Mouse (Mus musculus) MEL (cell line): Measurements from ENCODE around the gene Zmiz1. TPM values are rescaled to one million over a fixed set of nuclear protein-coding genes. Genes with fewer than 3 reads are reported as not detected.

Experiments used
- DNase-seq: peaks from one replicate; pipeline ENCODE4 v3.0.0; 2011; ENCODE audit warnings: low read depth, low spot score
- H3K27ac ChIP-seq: 2 replicates; pipeline ENCODE4 v1.5.1; 2012; ENCODE audit warnings: low read depth, mild to moderate bottlenecking, control low read depth, low read length, moderate library complexity; ENCODE audit not compliant: control insufficient read depth
- H3K27me3 ChIP-seq, 2 experiments: fragments of 150-350 bp in 1 of 2; sonication (generic) in 1 of 2; 2 replicates each; pipeline ENCODE4 v1.6.1; 2012; ENCODE audit warnings: low read length in 2 of 2, mild to moderate bottlenecking in 2 of 2, improper control_type of control experiment in 1 of 2, moderate library complexity in 1 of 2; ENCODE audit not compliant: insufficient read depth in 2 of 2, control insufficient read depth in 1 of 2
- H3K36me3 ChIP-seq, 2 experiments: 2 replicates each; pipeline ENCODE4 v1.6.1; 2012 to 2014; ENCODE audit warnings: low read length in 2 of 2, improper control_type of control experiment in 1 of 2, inconsistent platforms in 1 of 2, mild to moderate bottlenecking in 1 of 2; ENCODE audit not compliant: insufficient read depth in 2 of 2, control insufficient read depth in 1 of 2
- H3K4me1 ChIP-seq, 2 experiments: fragments of 150-350 bp in 1 of 2; sonication (generic) in 1 of 2; 2 replicates each; pipeline ENCODE4 v1.6.1; 2012; ENCODE audit warnings: low read length in 2 of 2, improper control_type of control experiment in 1 of 2, mild to moderate bottlenecking in 1 of 2; ENCODE audit not compliant: insufficient read depth in 2 of 2, control insufficient read depth in 1 of 2
- H3K4me3 ChIP-seq, 2 experiments: fragments of 150-350 bp in 1 of 2; sonication (generic) in 1 of 2; 2 replicates each; pipeline ENCODE4 v1.5.1; 2012; ENCODE audit warnings: low read depth in 2 of 2, low read length in 2 of 2, mild to moderate bottlenecking in 2 of 2, moderate library complexity in 2 of 2, control low read depth in 1 of 2, improper control_type of control experiment in 1 of 2; ENCODE audit not compliant: control insufficient read depth in 1 of 2, insufficient read depth in 1 of 2
- H3K79me2 ChIP-seq: 2 replicates; pipeline ENCODE4 v1.6.1; 2012; ENCODE audit warnings: mild to moderate bottlenecking, low read length, moderate library complexity; ENCODE audit not compliant: control insufficient read depth, poor library complexity, insufficient read depth
- H3K9ac ChIP-seq: 2 replicates; pipeline ENCODE4 v1.6.1; 2012; ENCODE audit warnings: low read depth, mild to moderate bottlenecking, control low read depth, low read length, moderate library complexity; ENCODE audit not compliant: control insufficient read depth, poor library complexity, severe bottlenecking
- H3K9me3 ChIP-seq: fragments of 150-350 bp; sonication (generic); replicated peaks from 2 replicates; pipeline ENCODE4 v1.6.1; 2012; ENCODE audit warnings: mild to moderate bottlenecking, low read length, improper control_type of control experiment, moderate library complexity; ENCODE audit not compliant: insufficient read depth
- CHD1 ChIP-seq: IDR thresholded peaks from 2 replicates; pipeline ENCODE4 v1.6.1; 2012; ENCODE audit warnings: low read depth, mild to moderate bottlenecking, inconsistent platforms, low read length, improper control_type of control experiment
- CTCF ChIP-seq, 3 experiments: IDR thresholded peaks in 2 of 3; conservative IDR thresholded peaks in 1 of 3; 2 replicates each; pipeline ENCODE4 v1.5.1; 2011 to 2012; ENCODE audit warnings: low read length in 3 of 3, low read depth in 2 of 3, mild to moderate bottlenecking in 2 of 3, improper control_type of control experiment in 1 of 3, inconsistent platforms in 1 of 3, mixed read lengths in 1 of 3, moderate library complexity in 1 of 3; ENCODE audit not compliant: control insufficient read depth in 1 of 3, insufficient read depth in 1 of 3, poor library complexity in 1 of 3, severe bottlenecking in 1 of 3
- GABPA ChIP-seq: IDR thresholded peaks from 2 replicates; pipeline ENCODE4 v1.6.1; 2012; ENCODE audit warnings: low read depth, mild to moderate bottlenecking, inconsistent platforms, low read length, improper control_type of control experiment, moderate library complexity
- GATA1 ChIP-seq: IDR thresholded peaks from 2 replicates; pipeline ENCODE4 v1.6.1; 2011; ENCODE audit warnings: low read depth, low read length, improper control_type of control experiment
- KAT2A ChIP-seq: conservative IDR thresholded peaks from 2 replicates; pipeline ENCODE4 v1.6.1; 2012; ENCODE audit warnings: low read depth, low read length, improper control_type of control experiment, inconsistent platforms
- MXI1 ChIP-seq: IDR thresholded peaks from 2 replicates; pipeline ENCODE4 v1.6.1; 2011; ENCODE audit warnings: mild to moderate bottlenecking, low read depth, low read length, improper control_type of control experiment
- MYB ChIP-seq: IDR thresholded peaks from 2 replicates; pipeline ENCODE4 v1.6.1; 2011; ENCODE audit warnings: mild to moderate bottlenecking, low read depth, low read length, improper control_type of control experiment
- MYC ChIP-seq: IDR thresholded peaks from 2 replicates; pipeline ENCODE4 v1.6.1; 2011; ENCODE audit warnings: low read depth, mild to moderate bottlenecking, low read length, improper control_type of control experiment, moderate library complexity
- NRF1 ChIP-seq: IDR thresholded peaks from 2 replicates; pipeline ENCODE4 v1.6.1; 2014; ENCODE audit warnings: low read depth, mild to moderate bottlenecking, inconsistent platforms, low read length, improper control_type of control experiment, moderate library complexity; ENCODE audit not compliant: poor library complexity, insufficient read depth, severe bottlenecking
- POLR2AphosphoS2 ChIP-seq: IDR thresholded peaks from 2 replicates; pipeline ENCODE4 v1.6.1; 2011; ENCODE audit warnings: low read length, improper control_type of control experiment
- RAD21 ChIP-seq: IDR thresholded peaks from 2 replicates; pipeline ENCODE4 v1.6.1; 2011; ENCODE audit warnings: mild to moderate bottlenecking, low read depth, low read length, improper control_type of control experiment
- TCF12 ChIP-seq: IDR thresholded peaks from 2 replicates; pipeline ENCODE4 v1.6.1; 2014; ENCODE audit warnings: low read depth, mild to moderate bottlenecking, inconsistent platforms, low read length, improper control_type of control experiment, moderate library complexity
- USF1 ChIP-seq: IDR thresholded peaks from 2 replicates; pipeline ENCODE4 v1.6.1; 2014; ENCODE audit warnings: low read depth, mild to moderate bottlenecking, inconsistent platforms, low read length, improper control_type of control experiment, moderate library complexity
- ZKSCAN1 ChIP-seq: IDR thresholded peaks from 2 replicates; pipeline ENCODE4 v1.6.1; 2012; ENCODE audit warnings: low read depth, mild to moderate bottlenecking, inconsistent platforms, low read length, improper control_type of control experiment, moderate library complexity
- polyA plus RNA-seq, 2 experiments: library from polyadenylated mRNA; stranded (reverse) in 1 of 2; unstranded in 1 of 2; fragments of >175 nt in 1 of 2; fragments of >200 nt in 1 of 2; gene quantifications; 2 replicates each; pipeline versions ENCODE4 v1.2.1 to v1.2.4; 2012; ENCODE audit warnings: low replicate concordance in 2 of 2, low read depth in 1 of 2; ENCODE audit not compliant: insufficient read length in 2 of 2, insufficient read depth in 1 of 2, missing spikeins in 1 of 2
- total RNA-seq: library from RNA; depleted of rRNA; stranded (reverse); fragments of 300-350 nt; gene quantifications from 2 replicates; pipeline ENCODE4 v1.2.3, GENCODE M21; 2012

The Zmiz1 gene
- total and polyA plus RNA-seq, 3 experiments = 2.7 to 19.9 TPM; not detected in 1

DNA sequence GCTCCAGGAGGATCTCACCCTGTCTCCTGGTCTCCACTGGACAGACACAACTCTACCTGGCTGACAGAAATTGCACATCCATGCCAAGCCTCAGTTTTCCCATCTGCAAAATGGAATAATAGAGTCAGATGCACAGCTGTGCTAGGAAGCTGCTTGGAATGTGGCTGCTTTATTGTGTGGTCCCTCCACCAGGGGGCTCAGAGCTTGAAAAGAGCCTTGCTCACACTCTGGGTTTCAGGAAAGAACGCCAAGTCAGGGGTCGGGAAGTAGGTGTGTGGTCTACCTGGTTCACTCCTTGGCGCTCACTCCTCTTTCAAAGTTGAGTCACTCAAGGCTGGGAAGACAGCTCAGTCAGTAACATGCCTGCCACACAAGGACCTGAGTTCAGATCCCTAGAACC is 101.9 kb downstream of the Zmiz1 start:
- H3K4me1 ChIP-seq = no peaks in the 10 kb centered on the region
- no peak for DNase-seq
- no peak overlapping the region for H3K9ac ChIP-seq
- H3K36me3 ChIP-seq = no peaks in the 10 kb centered on the region
- H3K79me2 ChIP-seq = no peaks in the 10 kb centered on the region
- no peak overlapping the region for H3K27ac ChIP-seq
- H3K9me3 ChIP-seq = no peaks in the 10 kb centered on the region
- H3K27me3 ChIP-seq = no peaks in the 10 kb centered on the region
- no peak overlapping the region for H3K4me3 ChIP-seq
- TF ChIP-seq ZKSCAN1 (no peak), CTCF (IDR thresholded peaks at IDR 0.05 in 2 of 3, conservative IDR thresholded peaks at IDR 0.05 in 1 of 3; ENCODE audit: control insufficient read depth in 1 of 3, insufficient read depth in 1 of 3, low read depth in 2 of 3, low read length in 3 of 3, poor library complexity in 1 of 3, severe bottlenecking in 1 of 3) (peak in 1 of 3 experiments; percentile 10; a peak in 2 of 6 replicates), MXI1 (no peak)

DNA sequence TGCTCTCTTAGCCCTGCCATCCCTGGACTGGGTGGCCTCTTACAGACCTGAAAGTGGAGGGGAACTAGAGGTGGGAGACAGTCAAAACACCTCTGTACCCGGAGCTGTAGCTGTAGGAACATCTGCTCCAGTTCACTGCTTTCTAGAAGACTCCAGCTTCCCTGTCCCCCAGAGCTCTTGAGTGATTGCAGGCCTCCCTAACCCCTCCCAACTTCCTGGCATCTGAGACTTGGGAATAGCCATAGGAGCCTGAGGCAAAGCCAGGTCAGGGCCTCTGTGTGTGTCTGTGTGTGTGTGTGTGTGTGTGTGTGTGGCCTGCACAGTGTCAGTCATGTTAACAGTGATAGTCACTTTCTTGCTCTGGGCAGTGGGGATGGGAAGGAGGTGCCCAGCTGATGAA is 102.7 kb downstream of the Zmiz1 start:
- Histone ChIP-seq H3K4me3 (no peak overlapping the region), H3K36me3 (no peaks in the 10 kb centered on the region), H3K9ac (no peak overlapping the region), H3K27me3 (no peaks in the 10 kb centered on the region), H3K4me1 (no peaks in the 10 kb centered on the region), H3K79me2 (no peaks in the 10 kb centered on the region), H3K9me3 (no peaks in the 10 kb centered on the region), H3K27ac (no peak overlapping the region)
- no peak for DNase-seq
- no peak for TF ChIP-seq TCF12
- no peak for TF ChIP-seq MXI1

DNA sequence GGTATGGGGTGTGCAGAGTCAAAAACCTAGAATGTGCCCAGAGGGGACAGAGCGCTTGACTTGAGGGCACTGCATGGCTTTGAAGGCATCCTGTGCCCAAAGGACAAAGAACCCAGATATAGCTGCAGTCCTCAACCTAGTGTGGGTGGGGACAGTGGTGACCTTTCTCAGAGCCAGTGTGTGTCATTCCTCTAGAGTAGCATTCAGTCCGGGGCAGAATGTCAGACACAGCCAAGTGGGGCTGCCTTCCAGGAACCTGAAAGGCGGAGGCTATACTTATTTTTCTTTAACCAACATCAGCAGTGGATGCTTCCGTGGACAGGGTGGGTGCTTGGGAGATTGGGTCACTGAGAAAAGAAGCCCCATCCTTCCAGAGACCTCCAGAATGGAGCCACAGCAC is 103.5 kb downstream of the Zmiz1 start:
- Histone ChIP-seq H3K4me1 (peaks cover 0 to under 1% of the 10 kb centered on the region in 2 experiments; a peak in 1 of 4 replicates), H3K4me3 (no peak overlapping the region), H3K36me3 (no peaks in the 10 kb centered on the region; a peak in 1 of 4 replicates), H3K9ac (no peak overlapping the region), H3K27ac (no peak overlapping the region), H3K27me3 (no peaks in the 10 kb centered on the region), H3K9me3 (no peaks in the 10 kb centered on the region), H3K79me2 (no peaks in the 10 kb centered on the region)
- TF ChIP-seq RAD21 (no peak), NRF1 (no peak), GABPA (no peak), KAT2A (no peak)
- DNase-seq = no peak

DNA sequence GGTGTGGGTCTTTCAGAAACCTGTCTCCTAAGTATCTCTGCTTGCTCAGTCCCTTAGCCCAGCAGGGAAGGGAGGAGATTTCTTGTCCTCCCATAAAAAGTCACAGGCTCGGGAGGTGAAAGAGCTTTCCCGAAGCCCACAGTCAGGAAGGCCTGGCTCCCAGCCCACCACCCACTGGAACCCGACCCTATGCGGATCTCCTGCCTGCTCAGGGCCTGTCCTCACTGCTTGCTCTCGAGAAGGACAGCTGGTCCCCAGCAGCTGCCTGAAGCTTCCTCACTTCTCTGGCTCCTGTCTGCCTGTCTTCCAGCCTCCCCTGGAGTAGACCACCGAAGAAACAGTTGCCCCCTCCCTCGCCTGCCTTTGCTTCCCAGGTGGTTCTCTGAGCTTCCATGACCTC is 103.9 kb downstream of the Zmiz1 start:
- Histone ChIP-seq H3K79me2 (no peaks in the 10 kb centered on the region), H3K4me3 (no peak overlapping the region), H3K4me1 (peaks cover 0 to 4% of the 10 kb centered on the region in 2 experiments; a peak in 1 of 4 replicates), H3K9me3 (no peaks in the 10 kb centered on the region), H3K9ac (no peak overlapping the region), H3K36me3 (peaks cover 0 to 3% of the 10 kb centered on the region in 2 experiments; a peak in 2 of 4 replicates), H3K27me3 (no peaks in the 10 kb centered on the region), H3K27ac (no peak overlapping the region)
- no peak for TF ChIP-seq MYB
- TF ChIP-seq MYC = no peak
- TF ChIP-seq MXI1 = no peak
- no peak for TF ChIP-seq GABPA
- no peak for TF ChIP-seq CTCF (IDR thresholded peaks at IDR 0.05 in 2 of 3, conservative IDR thresholded peaks at IDR 0.05 in 1 of 3; ENCODE audit: control insufficient read depth in 1 of 3, insufficient read depth in 1 of 3, low read depth in 2 of 3, low read length in 3 of 3, poor library complexity in 1 of 3, severe bottlenecking in 1 of 3)
- TF ChIP-seq USF1 = no peak
- no peak for TF ChIP-seq CHD1
- no peak for TF ChIP-seq GATA1
- TF ChIP-seq POLR2AphosphoS2 = no peak
- DNase-seq = no peak
